ENCODE assay signal across 10 mouse cellular contexts in the genomic region with DNA sequence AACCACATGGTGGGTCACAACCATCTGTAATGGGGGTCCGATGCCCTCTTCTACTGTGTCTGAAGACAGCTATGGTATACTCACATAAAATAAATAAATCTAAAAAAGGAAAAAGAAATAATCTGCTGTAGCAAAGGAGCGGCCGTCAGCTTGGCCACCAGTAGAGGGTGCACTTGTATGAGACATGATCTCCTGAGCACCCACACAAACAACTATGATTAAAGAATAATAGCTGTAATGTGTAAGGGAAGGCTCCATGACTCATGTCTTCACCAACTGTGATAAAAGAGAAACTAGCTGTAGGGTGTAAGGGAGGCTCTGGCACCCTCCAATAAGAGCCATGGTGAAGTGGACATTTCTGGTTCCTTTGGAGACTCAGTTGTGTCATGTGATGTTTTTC. TPM values are rescaled to one million over a fixed set of nuclear protein-coding genes. Genes with fewer than 3 reads are reported as not detected.
A peak's percentile ranks its signal among the peaks of the same experiment; 100 is the strongest.
DNase-seq lines count a peak whose midpoint lies in the region; ATAC-seq and TF ChIP-seq lines count a peak whose summit lies in the region.
"Had no signal": no experiment of that assay in that cellular context is flagged by ENCODE, and none has a peak within 500 bp of the region (broad histone marks: within the 10 kb centered on the region; RNA-seq: fewer than 3 reads in every experiment).

No protein-coding gene starts in this region.

- TF ChIP-seq EP300 in heart, adult 2 months (IDR thresholded peaks at IDR 0.05; ENCODE audit: insufficient read depth, low read depth, low read length), result no peak
- no peak for TF ChIP-seq EP300 in lung, postnatal 0 days (IDR thresholded peaks at IDR 0.05)

- H3K36me3 ChIP-seq in heart, adult 2 months (ENCODE audit: control insufficient read depth, insufficient read depth, low read length), result no peaks in the 10 kb centered on the region
- H3K36me3 ChIP-seq in lung, postnatal 0 days (ENCODE audit: insufficient read depth, low read length), result no peaks in the 10 kb centered on the region
- H3K36me3 ChIP-seq in splenic B cell, adult 2 months (ENCODE audit: control insufficient read depth, insufficient read depth, low read length, poor library complexity, severe bottlenecking), result no peaks in the 10 kb centered on the region
- no peaks in the 10 kb centered on the region for H3K36me3 ChIP-seq in forebrain, embryonic 16.5 days (ENCODE audit: control insufficient read depth, insufficient read depth)

- peak; percentile 59 for TF ChIP-seq CTCF in heart, adult 2 months (IDR thresholded peaks at IDR 0.05)
- TF ChIP-seq CTCF in lung, postnatal 0 days (IDR thresholded peaks at IDR 0.05), result peak; percentile 62

- peak; percentile 17; the same call in 1 of the 2 replicates for ATAC-seq in lung, postnatal 0 days
- no peak for ATAC-seq in forebrain, embryonic 16.5 days
- ATAC-seq: intestine, embryonic 16.5 days had no signal

- DNase-seq in heart, adult 2 months, result no peak
- DNase-seq in heart, adult 8-10 months (ENCODE audit: low spot score), result no peak
- peak; percentile 43 for DNase-seq in lung, postnatal 0 days (ENCODE audit: low spot score)
- no peak for DNase-seq in lung, postnatal 25 days (ENCODE audit: low spot score)
- peak; percentile 77 for DNase-seq in NIH3T3 (ENCODE audit: low read depth)
- peak; percentile 82 for DNase-seq in splenic B cell, adult 2 months (ENCODE audit: low read depth, low spot score)
- no peak for DNase-seq in left cerebral cortex, postnatal 36 days (ENCODE audit: low spot score in 2 of 2)
- DNase-seq: heart, adult 11 months had no signal

- H3K4me1 ChIP-seq in heart, adult 2 months (ENCODE audit: control insufficient read depth, insufficient read depth, low read length), result no peaks in the 10 kb centered on the region
- no peaks in the 10 kb centered on the region for H3K4me1 ChIP-seq in lung, postnatal 0 days (ENCODE audit: insufficient read depth, low read depth, low read length)
- no peaks in the 10 kb centered on the region for H3K4me1 ChIP-seq in forebrain, embryonic 16.5 days (replicated peaks; ENCODE audit: control insufficient read depth, insufficient read depth, low read length)

- no peak overlapping the region for H3K4me3 ChIP-seq in heart, adult 2 months
- no peak overlapping the region for H3K4me3 ChIP-seq in lung, postnatal 0 days (ENCODE audit: low read depth, low read length)
- H3K4me3 ChIP-seq in forebrain, embryonic 16.5 days (replicated peaks; ENCODE audit: low read length), result no peak overlapping the region

- H3K9me3 ChIP-seq in lung, postnatal 0 days (ENCODE audit: low read length), result peaks cover 5% of the 10 kb centered on the region; the same call in 1 of the 2 replicates
- H3K9me3 ChIP-seq in forebrain, embryonic 16.5 days (ENCODE audit: control insufficient read depth, low read length), result no peaks in the 10 kb centered on the region

- no peak overlapping the region for H3K4me2 ChIP-seq in lung, postnatal 0 days (replicated peaks; ENCODE audit: low read depth, low read length)
- no peak overlapping the region for H3K4me2 ChIP-seq in forebrain, embryonic 16.5 days (ENCODE audit: low read length)

- TF ChIP-seq POLR2A in heart, adult 2 months (IDR thresholded peaks at IDR 0.05; ENCODE audit: insufficient read depth, low read depth, low read length), result no peak

- intact Hi-C loops in heart, adult 2 months (cut with DNase I), result loop anchor here (2.0 to 10.0 kb wide), 2 partner anchors 85 to 435 kb away; no protein-coding TSS in a partner anchor
- intact Hi-C loops in left cerebral cortex, postnatal 36 days (cut with DNase I), result loop anchor here (2.0 kb wide), 1 partner anchor 85 kb away; no protein-coding TSS in a partner anchor

- no peak overlapping the region for H3K9ac ChIP-seq in heart, adult 2 months (ENCODE audit: low read depth, low read length)
- H3K9ac ChIP-seq in lung, postnatal 0 days (replicated peaks; ENCODE audit: low read depth), result no peak overlapping the region
- H3K9ac ChIP-seq in forebrain, embryonic 16.5 days (replicated peaks; ENCODE audit: low read depth, low read length), result no peak overlapping the region

- WGBS in heart, adult 2 months, result 57% methylated on average over 3 of the region's 3 CpGs
- 54% methylated on average over 3 of the region's 3 CpGs for WGBS in lung, postnatal 0 days
- 77% methylated on average over 3 of the region's 3 CpGs for whole genome bisulfite sequencing in forebrain, embryonic 16.5 days

- H3K27ac ChIP-seq in heart, adult 2 months, result no peak overlapping the region
- no peak overlapping the region for H3K27ac ChIP-seq in lung, postnatal 0 days (ENCODE audit: low read length)
- no peak overlapping the region for H3K27ac ChIP-seq in forebrain, embryonic 16.5 days (ENCODE audit: low read length)

- H3K79me2 ChIP-seq in heart, adult 2 months (replicated peaks; ENCODE audit: control insufficient read depth, insufficient read depth, low read length), result no peaks in the 10 kb centered on the region

- H3K27me3 ChIP-seq in heart, adult 2 months (ENCODE audit: control insufficient read depth, insufficient read depth, low read length), result no peaks in the 10 kb centered on the region; the same call in 1 of the 2 replicates
- H3K27me3 ChIP-seq in lung, postnatal 0 days (replicated peaks; ENCODE audit: insufficient read depth, low read length), result no peaks in the 10 kb centered on the region
- no peaks in the 10 kb centered on the region for H3K27me3 ChIP-seq in splenic B cell, adult 2 months (ENCODE audit: control insufficient read depth, insufficient read depth, low read length, poor library complexity, severe bottlenecking)
- no peaks in the 10 kb centered on the region for H3K27me3 ChIP-seq in forebrain, embryonic 16.5 days (replicated peaks; ENCODE audit: control insufficient read depth, insufficient read depth, low read length)

RNA-seq across cellular contexts. Expression of a gene that starts 23.4 kb away (rescaled TPM):
- total RNA-seq in heart, adult 2 months (2021), result 10 to 100 TPM; 10.6 to 11.3 TPM
- polyA plus RNA-seq in heart, adult 2 months (2012; rRNA removed), result 10.5 and 11.7 TPM in 2 replicates
- total RNA-seq in heart, adult 8-10 months (2022), result 10 to 100 TPM in 3 of 4 experiments, 1 to 10 TPM in 1; 8.5 to 12.2 (median 11.5) TPM
- polyA plus RNA-seq in lung, postnatal 0 days (2015; fragmentation: Nextera tagmentation; extraction: Ambion mirVana), result 71.8 and 72.1 TPM in 2 replicates
- total RNA-seq in left cerebral cortex, postnatal 36 days (2021), result 1 to 10 TPM; 5.2 to 5.5 TPM
- 10.2 and 11.3 TPM in 2 replicates for polyA plus RNA-seq in forebrain, embryonic 16.5 days (2015; fragmentation: Nextera tagmentation; extraction: Ambion mirVana)

RNA-seq across cellular contexts. Expression of a gene that starts 50.1 kb away (rescaled TPM):
- total RNA-seq in heart, adult 2 months (2021), result 10 to 100 TPM; 23.1 to 24.9 TPM
- 20.4 and 29.2 TPM in 2 replicates for polyA plus RNA-seq in heart, adult 2 months (2012; rRNA removed)
- total RNA-seq in heart, adult 8-10 months (2022), result 10 to 100 TPM; 21.1 to 28.0 (median 23.5) TPM
- 41.0 and 47.7 TPM in 2 replicates for polyA plus RNA-seq in lung, postnatal 0 days (2015; fragmentation: Nextera tagmentation; extraction: Ambion mirVana)
- total RNA-seq in left cerebral cortex, postnatal 36 days (2021), result 100 to 1,000 TPM; 111 to 126 TPM
- 74.6 and 92.8 TPM in 2 replicates for polyA plus RNA-seq in forebrain, embryonic 16.5 days (2015; fragmentation: Nextera tagmentation; extraction: Ambion mirVana)

RNA-seq across cellular contexts. Expression of a gene that starts 54.3 kb away (rescaled TPM):
- total RNA-seq in heart, adult 2 months (2021), result under 1 TPM; 0.26 to 0.30 TPM
- 0.20 and 0.29 TPM in 2 replicates for polyA plus RNA-seq in heart, adult 2 months (2012; rRNA removed)
- under 1 TPM; 0.19 to 0.41 (median 0.28) TPM for total RNA-seq in heart, adult 8-10 months (2022)
- polyA plus RNA-seq in lung, postnatal 0 days (2015; fragmentation: Nextera tagmentation; extraction: Ambion mirVana), result 1.7 and 1.9 TPM in 2 replicates
- total RNA-seq in left cerebral cortex, postnatal 36 days (2021), result under 1 TPM in 1 of 2 experiments, not detected in 1; 0.07 TPM
- 0.36 and 0.46 TPM in 2 replicates for polyA plus RNA-seq in forebrain, embryonic 16.5 days (2015; fragmentation: Nextera tagmentation; extraction: Ambion mirVana)

Comparison
In these comparisons a context has a peak if more than half of its experiments do, and no peak if none do; other contexts are left out.
1. DNase-seq: peak in lung, postnatal 0 days (single experiment), NIH3T3 (single experiment) and splenic B cell, adult 2 months (single experiment); none in heart, adult 2 months (0 of 2), heart, adult 8-10 months (single experiment), lung, postnatal 25 days (single experiment) and left cerebral cortex, postnatal 36 days (0 of 2).